Mouse (Mus musculus): ENCODE measurements around the gene Kat2b. TPM values are rescaled to one million over a fixed set of nuclear protein-coding genes. Genes with fewer than 3 reads are reported as not detected.
"Not testable (repeated sequence)": the region's sequence is repeated elsewhere in the genome, so short reads cannot be mapped to it uniquely, and the experiment has no call there.

Kat2b gene
- total RNA-seq, 2 experiments from 2014 or later: 76.3 to 86.9 TPM

- no peak for DNase-seq
Observed at GRCm38 (mm10) chr17:53596941-53597790, 30.5 kb downstream of the Kat2b start.

- DNase-seq: no peak
Observed at GRCm38 (mm10) chr17:53598571-53598970, 31.9 kb downstream of the Kat2b start.

- DNase-seq: not testable (repeated sequence)
Observed at GRCm38 (mm10) chr17:53603236-53603635, 36.6 kb downstream of the Kat2b start.

- DNase-seq: not testable (repeated sequence)
Observed at GRCm38 (mm10) chr17:53606082-53606481, 39.4 kb downstream of the Kat2b start.

GRCm38 (mm10) chr17:53608924-53609323, 42.3 kb downstream of the Kat2b start:
- DNase-seq: not testable (repeated sequence)

GRCm38 (mm10) chr17:53617295-53617957, 50.8 kb downstream of the Kat2b start:
- DNase-seq: no peak

- DNase-seq: no peak
Observed at GRCm38 (mm10) chr17:53618369-53618768, 51.7 kb downstream of the Kat2b start.

GRCm38 (mm10) chr17:53619391-53619790, 52.7 kb downstream of the Kat2b start:
- DNase-seq: no peak

GRCm38 (mm10) chr17:53620611-53621010, 54.0 kb downstream of the Kat2b start:
- peak; percentile 51 to 55 for DNase-seq

GRCm38 (mm10) chr17:53622125-53622524, 55.5 kb downstream of the Kat2b start:
- DNase-seq: no peak

GRCm38 (mm10) chr17:53623762-53624161, 57.1 kb downstream of the Kat2b start:
- no peak for DNase-seq

GRCm38 (mm10) chr17:53626160-53626559, 59.5 kb downstream of the Kat2b start:
- no peak for DNase-seq

- DNase-seq: peak; percentile 31 to 34
Observed at GRCm38 (mm10) chr17:53627497-53627896, 60.8 kb downstream of the Kat2b start.

GRCm38 (mm10) chr17:53628131-53628530, 61.5 kb downstream of the Kat2b start:
- DNase-seq: no peak

- DNase-seq: no peak
Observed at GRCm38 (mm10) chr17:53631344-53631743, 64.7 kb downstream of the Kat2b start.

- peak in 1 of 2 experiments; percentile 45 for DNase-seq
Observed at GRCm38 (mm10) chr17:53643360-53643759, 76.7 kb downstream of the Kat2b start.

- DNase-seq: peak; percentile 34 to 75
Observed at GRCm38 (mm10) chr17:53650251-53650661, 83.6 kb downstream of the Kat2b start.

GRCm38 (mm10) chr17:53654596-53654995, 87.9 kb downstream of the Kat2b start:
- DNase-seq: no peak

GRCm38 (mm10) chr17:53655081-53655480, 88.4 kb downstream of the Kat2b start:
- DNase-seq: peak; percentile 46 to 73

GRCm38 (mm10) chr17:53655959-53656358, 89.3 kb downstream of the Kat2b start:
- no peak for DNase-seq

GRCm38 (mm10) chr17:53656369-53656860, 89.8 kb downstream of the Kat2b start:
- peak in 1 of 2 experiments; percentile 17 for DNase-seq

- DNase-seq: peak in 1 of 2 experiments; percentile 33
Observed at GRCm38 (mm10) chr17:53657391-53657790, 90.7 kb downstream of the Kat2b start.

GRCm38 (mm10) chr17:53658668-53659067, 92.0 kb downstream of the Kat2b start:
- no peak for DNase-seq
